Mouse (Mus musculus): ENCODE measurements around the gene Qars. TPM values are rescaled to one million over a fixed set of nuclear protein-coding genes. Genes with fewer than 3 reads are reported as not detected.
A peak's percentile ranks its signal among the peaks of the same experiment; 100 is the strongest.

The Qars gene
- polyA plus RNA-seq, 1 experiment from 2014 or later, result 95.8 TPM

DNA sequence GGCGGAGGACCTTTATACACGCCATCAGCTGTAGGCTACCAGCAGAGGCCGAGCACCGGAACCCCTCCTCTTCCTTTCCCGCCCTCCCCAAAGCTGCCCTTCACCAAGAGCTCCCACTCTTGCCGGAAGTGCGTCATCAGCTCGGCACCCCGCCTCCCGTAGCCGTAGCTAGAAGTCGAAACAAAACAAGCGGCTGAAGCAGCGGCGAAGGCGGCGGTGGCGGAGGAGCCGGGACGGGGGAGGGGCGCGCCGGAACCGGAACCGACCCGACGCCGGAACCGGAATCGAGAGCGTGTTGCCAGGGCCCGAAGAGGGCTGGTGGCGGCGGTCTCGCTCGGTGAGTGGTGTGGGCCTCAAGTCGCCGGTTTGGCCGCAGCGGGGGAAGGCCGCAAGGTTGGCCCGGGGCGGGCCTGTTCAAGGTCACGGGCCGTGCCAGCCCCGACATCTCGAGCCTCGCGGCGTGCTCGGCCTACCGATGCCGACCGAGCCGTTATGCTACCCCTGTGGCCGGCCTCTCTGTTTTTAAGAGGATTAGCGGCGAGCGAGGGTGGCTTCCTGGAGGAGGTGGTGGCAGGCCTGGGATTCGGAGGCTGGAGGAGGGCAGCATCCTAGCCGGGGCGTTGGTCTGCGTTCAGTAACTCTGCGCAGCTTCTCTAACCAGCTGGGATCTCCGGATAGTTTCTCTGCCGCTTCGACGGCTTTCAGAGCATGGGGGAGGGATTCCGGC, 16.8 kb upstream of the Qars start, which contains the start of gene Usp19:
TSS of gene Usp19 (plus strand) at position 44 of the 727 bp plus-strand sequence.
- peaks cover 84% of the 10 kb centered on the region for H3K36me3 ChIP-seq
- no peaks in the 10 kb centered on the region for H3K9me3 ChIP-seq
- H3K4me1 ChIP-seq, result peaks cover 29% of the 10 kb centered on the region
- under 1% methylated on average over 69 of the region's 69 CpGs for WGBS
- no peaks in the 10 kb centered on the region for H3K27me3 ChIP-seq (ENCODE audit: insufficient read depth, poor library complexity, severe bottlenecking)
- peak; percentile 98 for DNase-seq (ENCODE audit: low spot score)
- peak within 1 kb of the TSS; percentile 100 for H3K4me3 ChIP-seq
- H3K27ac ChIP-seq, result peak within 1 kb of the TSS; percentile 97

DNA sequence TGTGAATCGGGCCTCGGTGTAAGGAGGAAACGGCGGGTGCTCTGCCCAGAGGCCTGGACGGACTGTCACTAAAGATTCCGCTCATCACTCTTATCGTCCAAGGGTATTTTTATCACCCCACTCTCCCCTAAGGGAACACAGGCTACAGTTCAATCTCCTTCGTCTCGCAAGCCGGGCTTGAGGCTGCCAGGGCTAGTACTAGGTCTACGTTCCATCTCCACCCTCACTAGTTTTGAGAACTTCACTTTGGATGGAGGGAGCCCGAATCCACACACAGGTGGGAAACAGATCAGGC, 16.3 kb upstream of the Qars start:
- 4% methylated on average over 12 of the region's 12 CpGs for WGBS
- peaks cover 29% of the 10 kb centered on the region for H3K4me1 ChIP-seq
- peak overlapping the region; percentile 100 for H3K4me3 ChIP-seq
- no peaks in the 10 kb centered on the region for H3K9me3 ChIP-seq
- peaks cover 84% of the 10 kb centered on the region for H3K36me3 ChIP-seq
- no peak for DNase-seq (ENCODE audit: low spot score)
- H3K27ac ChIP-seq, result peak overlapping the region; percentile 97
- no peaks in the 10 kb centered on the region for H3K27me3 ChIP-seq (ENCODE audit: insufficient read depth, poor library complexity, severe bottlenecking)

DNA sequence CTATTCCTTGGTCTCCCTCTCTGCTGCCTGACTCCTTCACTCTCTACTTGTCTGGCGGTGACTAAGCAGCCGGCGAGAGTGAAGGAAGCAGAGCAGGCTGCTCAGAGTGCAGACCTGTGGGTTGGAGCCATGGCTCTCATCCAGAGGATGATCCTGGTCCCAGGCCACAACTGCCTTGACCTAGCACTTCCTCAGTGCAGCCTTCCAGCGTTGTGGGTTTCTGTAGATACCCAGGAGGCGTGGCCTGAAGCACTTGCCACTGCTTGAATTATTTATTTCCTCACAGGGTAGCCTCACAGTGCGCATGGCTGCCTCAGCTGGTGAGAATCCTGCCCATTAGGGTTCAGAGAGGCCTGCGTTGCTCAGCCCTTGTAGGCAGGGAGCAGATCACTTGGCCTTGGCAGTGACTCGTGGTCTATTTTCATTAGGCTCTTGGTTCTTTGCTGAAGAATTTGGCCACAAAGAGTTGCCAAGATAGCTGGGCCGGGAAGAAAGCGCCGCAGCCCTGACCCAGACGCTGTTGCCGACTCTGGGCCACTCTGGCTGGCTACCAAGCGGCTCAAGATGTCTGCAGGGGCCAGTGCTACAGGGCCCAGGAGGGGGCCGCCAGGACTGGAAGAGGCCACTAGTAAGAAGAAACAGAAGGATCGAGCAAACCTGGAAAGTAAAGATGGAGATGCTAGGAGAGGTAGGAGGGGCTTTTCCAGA, 15.3 kb upstream of the Qars start:
- H3K27me3 ChIP-seq (ENCODE audit: insufficient read depth, poor library complexity, severe bottlenecking), result no peaks in the 10 kb centered on the region
- peaks cover 84% of the 10 kb centered on the region for H3K36me3 ChIP-seq
- DNase-seq (ENCODE audit: low spot score), result no peak
- peak overlapping the region; percentile 97 for H3K27ac ChIP-seq
- peak overlapping the region; percentile 100 for H3K4me3 ChIP-seq
- H3K9me3 ChIP-seq, result no peaks in the 10 kb centered on the region
- 80% methylated on average over 16 of the region's 16 CpGs for WGBS
- peaks cover 29% of the 10 kb centered on the region for H3K4me1 ChIP-seq

DNA sequence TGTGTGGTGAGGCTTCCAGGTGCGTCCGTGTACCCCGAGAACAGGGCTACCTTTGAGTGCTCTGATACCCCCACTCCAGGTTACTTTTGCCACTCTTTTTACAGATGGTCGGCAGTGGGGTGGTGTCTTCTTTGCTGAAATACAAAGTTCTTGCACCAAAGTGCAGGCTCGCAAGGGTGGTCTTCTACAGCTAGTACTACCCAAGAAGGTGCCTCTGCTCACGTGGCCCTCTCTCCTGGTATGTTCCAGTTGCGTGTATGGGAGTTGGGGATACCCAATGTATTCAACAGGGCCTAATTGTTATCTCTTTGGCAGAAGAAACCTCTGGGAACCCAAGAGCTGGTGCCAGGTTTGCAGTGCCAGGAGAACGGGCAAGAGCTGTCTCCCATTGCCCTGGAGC, 14.3 kb upstream of the Qars start:
- Histone ChIP-seq H3K27ac (no peak overlapping the region), H3K4me3 (no peak overlapping the region), H3K36me3 (peaks cover 84% of the 10 kb centered on the region), H3K27me3 (ENCODE audit: insufficient read depth, poor library complexity, severe bottlenecking) (no peaks in the 10 kb centered on the region), H3K9me3 (no peaks in the 10 kb centered on the region), H3K4me1 (peaks cover 29% of the 10 kb centered on the region)
- 95% methylated on average over 8 of the region's 8 CpGs for WGBS
- no peak for DNase-seq (ENCODE audit: low spot score)

DNA sequence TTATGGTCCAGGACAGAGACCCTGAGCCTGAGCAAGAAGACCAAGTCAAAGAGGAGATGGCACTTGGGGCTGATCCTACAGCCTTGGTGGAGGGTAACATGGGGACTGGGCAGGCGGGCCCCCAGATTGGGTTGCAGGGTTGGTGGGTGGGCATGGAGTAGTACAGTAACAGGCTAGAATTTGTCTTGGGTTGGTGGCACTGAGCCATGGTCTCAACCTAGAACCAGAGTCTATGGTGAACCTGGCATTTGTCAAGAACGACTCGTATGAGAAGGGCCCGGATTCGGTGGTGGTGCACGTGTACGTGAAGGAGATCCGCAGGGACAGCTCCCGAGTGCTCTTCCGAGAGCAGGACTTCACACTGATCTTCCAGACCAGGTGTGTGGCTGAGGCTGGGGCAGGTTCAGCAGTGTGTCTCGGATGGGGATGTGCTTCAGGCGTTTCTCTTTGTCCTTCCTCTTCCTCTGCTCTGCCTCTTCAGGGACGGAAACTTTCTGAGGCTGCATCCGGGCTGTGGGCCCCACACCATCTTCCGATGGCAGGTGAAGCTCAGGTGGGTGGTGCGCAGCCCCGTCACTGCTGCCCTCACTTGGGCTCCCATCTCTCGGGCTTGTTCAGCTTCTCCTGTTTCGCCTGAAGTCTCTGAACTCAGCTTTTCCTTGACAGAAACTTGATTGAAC, 13.2 kb upstream of the Qars start:
- H3K36me3 ChIP-seq, result peaks cover 84% of the 10 kb centered on the region
- no peak for DNase-seq (ENCODE audit: low spot score)
- H3K9me3 ChIP-seq, result no peaks in the 10 kb centered on the region
- H3K27me3 ChIP-seq (ENCODE audit: insufficient read depth, poor library complexity, severe bottlenecking), result no peaks in the 10 kb centered on the region
- H3K4me1 ChIP-seq, result peaks cover 27% of the 10 kb centered on the region
- 93% methylated on average over 19 of the region's 19 CpGs for WGBS
- H3K4me3 ChIP-seq, result no peak overlapping the region
- H3K27ac ChIP-seq, result no peak overlapping the region

DNA sequence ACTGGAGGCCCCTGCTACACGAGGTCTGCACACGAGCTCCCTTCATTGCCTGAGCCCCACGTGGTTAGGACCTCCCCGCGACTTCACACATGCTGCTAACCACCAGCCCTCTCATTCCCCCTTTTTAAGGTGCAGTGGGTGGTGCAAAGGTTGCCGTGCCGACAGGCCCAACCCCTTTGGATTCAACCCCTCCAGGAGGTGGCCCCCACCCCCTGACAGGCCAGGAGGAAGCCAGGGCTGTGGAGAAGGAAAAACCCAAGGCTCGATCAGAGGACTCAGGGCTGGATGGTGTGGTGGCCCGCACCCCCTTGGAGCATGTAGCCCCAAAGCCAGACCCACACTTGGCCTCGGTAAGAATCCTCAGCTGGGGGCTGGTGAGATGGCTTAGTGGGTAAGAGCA, 12.6 kb upstream of the Qars start:
- Histone ChIP-seq H3K4me3 (no peak overlapping the region), H3K9me3 (no peaks in the 10 kb centered on the region), H3K27ac (no peak overlapping the region), H3K4me1 (peaks cover 21% of the 10 kb centered on the region), H3K36me3 (peaks cover 84% of the 10 kb centered on the region), H3K27me3 (ENCODE audit: insufficient read depth, poor library complexity, severe bottlenecking) (no peaks in the 10 kb centered on the region)
- 89% methylated on average over 10 of the region's 10 CpGs for WGBS
- no peak for DNase-seq (ENCODE audit: low spot score)

DNA sequence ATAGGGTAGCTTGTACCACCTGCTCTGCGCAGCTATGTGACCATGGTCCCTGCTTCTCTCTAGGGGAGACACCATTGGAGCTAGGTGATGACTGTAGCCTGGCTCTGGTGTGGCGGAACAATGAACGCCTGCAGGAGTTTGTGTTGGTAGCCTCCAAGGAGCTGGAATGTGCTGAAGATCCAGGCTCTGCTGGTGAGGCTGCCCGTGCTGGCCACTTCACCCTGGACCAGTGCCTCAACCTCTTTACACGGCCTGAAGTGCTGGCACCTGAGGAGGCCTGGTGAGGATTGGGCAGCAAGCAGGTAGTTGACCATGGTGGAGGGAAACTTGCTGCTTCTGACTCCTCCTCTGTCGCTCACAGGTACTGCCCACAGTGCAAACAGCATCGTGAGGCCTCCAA, 8.3 kb upstream of the Qars start:
- no peak for DNase-seq (ENCODE audit: low spot score)
- Histone ChIP-seq H3K9me3 (no peaks in the 10 kb centered on the region), H3K27ac (no peak overlapping the region), H3K36me3 (peaks cover 92% of the 10 kb centered on the region), H3K4me1 (no peaks in the 10 kb centered on the region), H3K27me3 (ENCODE audit: insufficient read depth, poor library complexity, severe bottlenecking) (no peaks in the 10 kb centered on the region), H3K4me3 (no peak overlapping the region)
- whole genome bisulfite sequencing, result 97% methylated on average over 7 of the region's 7 CpGs

DNA sequence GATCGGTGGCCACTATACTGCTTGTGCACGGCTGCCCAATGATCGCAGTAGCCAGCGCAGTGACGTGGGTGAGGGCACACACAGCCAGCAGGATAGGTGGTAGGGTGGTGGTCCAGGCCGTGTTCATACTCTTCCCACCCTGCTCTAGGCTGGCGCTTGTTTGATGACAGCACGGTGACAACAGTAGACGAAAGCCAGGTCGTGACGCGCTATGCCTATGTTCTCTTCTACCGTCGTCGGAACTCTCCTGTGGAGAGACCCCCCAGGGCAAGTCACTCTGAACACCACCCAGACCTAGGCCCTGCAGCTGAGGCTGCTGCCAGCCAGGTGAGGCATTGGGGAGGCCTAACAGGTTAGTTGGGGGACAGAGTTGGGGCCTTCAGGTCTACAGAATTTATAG, 7.6 kb upstream of the Qars start:
- H3K4me3 ChIP-seq, result no peak overlapping the region
- no peaks in the 10 kb centered on the region for H3K4me1 ChIP-seq
- no peaks in the 10 kb centered on the region for H3K9me3 ChIP-seq
- WGBS, result 87% methylated on average over 15 of the region's 15 CpGs
- H3K27ac ChIP-seq, result no peak overlapping the region
- DNase-seq (ENCODE audit: low spot score), result no peak
- no peaks in the 10 kb centered on the region for H3K27me3 ChIP-seq (ENCODE audit: insufficient read depth, poor library complexity, severe bottlenecking)
- H3K36me3 ChIP-seq, result peaks cover 85% of the 10 kb centered on the region

DNA sequence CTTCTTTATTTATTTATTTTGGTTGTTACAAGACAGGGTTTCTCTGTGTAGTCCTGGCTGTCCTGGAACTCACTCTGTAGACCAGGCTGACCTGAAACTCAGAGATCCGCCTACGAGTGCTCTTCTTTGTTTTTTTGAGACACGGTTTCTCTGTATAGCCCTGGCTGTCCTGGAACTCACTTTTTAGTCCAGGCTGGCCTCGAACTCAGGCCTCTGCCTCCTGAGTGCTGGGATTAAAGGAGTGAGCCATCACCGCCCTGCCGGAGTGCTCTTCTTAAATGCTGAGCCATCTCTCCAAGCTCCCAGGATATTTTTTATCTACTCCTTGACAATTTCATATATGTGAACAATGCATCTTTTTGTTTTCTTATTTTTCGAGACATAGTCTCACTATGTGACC, 605 bp upstream of the Qars start:
- H3K4me1 ChIP-seq, result peaks cover 22% of the 10 kb centered on the region
- peak overlapping the region; percentile 89 for H3K4me3 ChIP-seq
- DNase-seq (ENCODE audit: low spot score), result peak; percentile 59
- peak overlapping the region; percentile 88; the same call in 1 of the 2 replicates for H3K27ac ChIP-seq
- 84% methylated on average over 7 of the region's 7 CpGs for WGBS
- H3K27me3 ChIP-seq (ENCODE audit: insufficient read depth, poor library complexity, severe bottlenecking), result no peaks in the 10 kb centered on the region
- peaks cover 44% of the 10 kb centered on the region for H3K36me3 ChIP-seq
- H3K9me3 ChIP-seq, result no peaks in the 10 kb centered on the region

DNA sequence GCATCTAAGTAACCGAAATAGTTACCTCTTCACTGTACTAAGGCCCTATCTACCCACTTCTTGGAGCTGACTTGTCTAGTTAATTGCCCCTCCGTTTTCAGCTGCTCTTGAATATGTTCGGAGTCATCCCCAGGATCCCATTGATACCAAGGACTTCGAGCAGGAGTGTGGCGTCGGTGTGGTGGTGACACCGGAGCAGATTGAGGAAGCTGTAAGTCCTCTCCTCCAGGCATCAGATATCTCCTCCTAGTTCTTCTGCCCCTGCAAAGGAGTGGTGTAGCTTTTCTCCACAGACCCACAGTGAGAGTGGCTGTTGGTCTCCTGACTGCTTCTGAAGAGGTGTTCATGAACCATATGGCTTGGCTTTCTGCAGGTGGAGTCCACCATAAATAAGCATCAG, 1.3 kb downstream of the Qars start:
- peaks cover 46% of the 10 kb centered on the region for H3K36me3 ChIP-seq
- peaks cover 22% of the 10 kb centered on the region for H3K4me1 ChIP-seq
- H3K27ac ChIP-seq, result peak overlapping the region; percentile 88; the same call in 1 of the 2 replicates
- DNase-seq (ENCODE audit: low spot score), result no peak
- H3K27me3 ChIP-seq (ENCODE audit: insufficient read depth, poor library complexity, severe bottlenecking), result no peaks in the 10 kb centered on the region
- WGBS, result 82% methylated on average over 7 of the region's 7 CpGs
- no peaks in the 10 kb centered on the region for H3K9me3 ChIP-seq
- peak overlapping the region; percentile 89 for H3K4me3 ChIP-seq

DNA sequence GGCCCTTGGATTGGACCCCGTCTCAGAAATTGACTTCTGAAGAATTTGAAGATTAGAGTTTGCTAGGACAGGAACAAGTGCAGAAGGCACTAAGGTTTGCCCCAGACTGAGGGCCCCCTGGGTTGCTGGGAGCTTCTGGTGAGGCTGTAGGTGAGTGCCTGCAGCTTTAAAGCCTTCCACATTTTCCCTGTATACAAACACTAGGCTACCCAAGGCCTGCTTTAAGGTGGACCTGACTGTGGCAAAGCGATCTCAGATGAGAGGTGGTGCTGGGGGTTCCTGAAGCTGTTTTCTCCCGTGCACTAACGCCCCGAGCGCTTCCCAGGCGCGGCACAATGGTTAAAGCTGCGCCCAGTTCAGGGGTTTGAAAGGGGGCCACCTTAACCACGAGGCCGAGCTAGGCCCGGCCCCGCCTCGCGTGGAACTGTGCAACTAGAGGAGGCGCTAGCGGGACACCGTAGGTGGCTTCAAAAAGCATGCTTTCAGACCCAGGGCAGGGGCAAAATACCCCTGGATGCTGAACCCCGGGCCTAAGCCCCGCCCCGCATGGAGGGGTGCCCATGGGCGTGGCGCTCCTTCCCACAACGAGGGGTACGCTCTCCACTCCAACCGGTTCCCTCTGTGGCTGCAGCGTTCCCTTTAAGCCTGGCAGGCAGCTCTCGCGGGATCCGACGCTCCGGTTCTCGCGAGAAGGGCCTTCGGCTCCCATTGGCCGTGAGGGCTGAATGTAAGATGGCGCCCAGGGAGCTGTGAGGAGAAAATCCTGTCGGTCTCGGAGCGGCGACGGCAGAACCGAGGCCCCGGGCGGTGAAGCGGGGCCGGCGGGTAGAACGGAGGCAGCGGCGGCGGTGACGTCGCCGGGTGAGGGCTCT, 9.1 kb downstream of the Qars start, which contains the start of gene Qrich1:
TSS of gene Qrich1 (plus strand) at position 427 of the 872 bp plus-strand sequence.
- DNase-seq (ENCODE audit: low spot score), result peak; percentile 98
- Histone ChIP-seq H3K36me3 (peaks cover 47% of the 10 kb centered on the region), H3K4me1 (peaks cover 20% of the 10 kb centered on the region), H3K27me3 (ENCODE audit: insufficient read depth, poor library complexity, severe bottlenecking) (no peaks in the 10 kb centered on the region), H3K9me3 (no peaks in the 10 kb centered on the region), H3K27ac (peak within 1 kb of the TSS; percentile 99), H3K4me3 (peak within 1 kb of the TSS; percentile 82)
- under 1% methylated on average over 55 of the region's 55 CpGs for WGBS

DNA sequence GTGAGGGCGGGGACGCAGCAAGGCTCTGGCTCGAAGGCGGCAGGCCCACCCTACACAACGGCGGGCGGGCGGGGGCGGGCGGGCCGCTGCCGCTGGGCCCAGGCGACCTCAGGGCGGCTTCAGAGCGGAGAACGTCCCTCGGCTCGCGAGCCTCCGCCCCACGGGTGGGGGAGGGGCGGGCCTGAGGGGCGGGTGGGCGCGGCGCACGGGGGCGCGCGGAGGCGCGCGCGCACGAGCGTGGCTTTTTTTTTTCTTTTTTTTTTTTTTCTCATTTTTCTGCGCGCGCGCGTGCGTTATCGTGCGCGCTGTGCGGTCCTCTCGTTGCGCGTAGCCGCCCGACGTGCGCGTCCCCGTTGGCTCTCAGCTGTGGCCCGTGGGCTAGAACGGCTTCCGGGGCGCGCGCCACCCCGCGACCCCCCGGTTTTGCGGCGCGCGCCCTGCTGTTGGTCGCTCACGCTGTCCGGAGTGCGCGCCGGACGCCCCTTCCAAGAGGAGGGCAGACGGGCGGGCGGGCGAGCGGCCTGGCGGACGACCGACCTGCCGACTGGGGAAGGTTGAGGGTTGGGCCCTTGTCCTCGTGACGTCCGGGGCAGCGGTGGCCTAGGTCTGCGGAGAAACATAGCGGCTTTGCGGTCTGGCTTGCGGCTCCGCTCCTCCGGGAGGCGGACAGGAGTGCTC, 9.9 kb downstream of the Qars start:
- Histone ChIP-seq H3K27ac (peak overlapping the region; percentile 99), H3K4me1 (peaks cover 20% of the 10 kb centered on the region), H3K4me3 (peak overlapping the region; percentile 82), H3K27me3 (ENCODE audit: insufficient read depth, poor library complexity, severe bottlenecking) (no peaks in the 10 kb centered on the region), H3K36me3 (peaks cover 39% of the 10 kb centered on the region), H3K9me3 (no peaks in the 10 kb centered on the region)
- under 1% methylated on average over 78 of the region's 95 CpGs for WGBS
- peak; percentile 88 for DNase-seq (ENCODE audit: low spot score)

Measured in heart, embryonic 10.5 days (tissue).